Mouse (Mus musculus): ENCODE data around the gene Anxa6. TPM values are rescaled to one million over a fixed set of nuclear protein-coding genes. Genes with fewer than 3 reads are reported as not detected.

The Anxa6 gene
- polyA plus RNA-seq, 1 experiment, result 30.1 TPM

GRCm38 (mm10) chr11:55073191-55073590, 39.9 kb upstream of the Anxa6 start:
- Histone ChIP-seq H3K27ac (ENCODE audit: insufficient read depth, low read depth, low read length) (no peak overlapping the region), H3K36me3 (ENCODE audit: control insufficient read depth, insufficient read depth, low read length) (no peaks in the 10 kb centered on the region), H3K4me3 (ENCODE audit: low read depth, low read length) (no peak overlapping the region), H3K27me3 (ENCODE audit: control insufficient read depth, insufficient read depth, low read length) (no peaks in the 10 kb centered on the region), H3K4me1 (ENCODE audit: control insufficient read depth, insufficient read depth, insufficient read length, low read length) (peaks cover 10% of the 10 kb centered on the region)
- no peak for TF ChIP-seq POLR2A (IDR thresholded peaks at IDR 0.05; ENCODE audit: low read depth, low read length)
- no peak for TF ChIP-seq CTCF (IDR thresholded peaks at IDR 0.05; ENCODE audit: extremely low read depth, insufficient read length, insufficient replicate concordance, low read depth, low read length)
- 85% methylated on average over 10 of the region's 10 CpGs for WGBS

- TF ChIP-seq POLR2A (IDR thresholded peaks at IDR 0.05; ENCODE audit: low read depth, low read length) (no peak), CTCF (IDR thresholded peaks at IDR 0.05; ENCODE audit: extremely low read depth, insufficient read length, insufficient replicate concordance, low read depth, low read length) (no peak)
- WGBS, result 79% methylated on average over 8 of the region's 8 CpGs
- H3K36me3 ChIP-seq (ENCODE audit: control insufficient read depth, insufficient read depth, low read length), result no peaks in the 10 kb centered on the region
- no peak overlapping the region for H3K27ac ChIP-seq (ENCODE audit: insufficient read depth, low read depth, low read length)
- peaks cover 10% of the 10 kb centered on the region for H3K4me1 ChIP-seq (ENCODE audit: control insufficient read depth, insufficient read depth, insufficient read length, low read length)
- H3K27me3 ChIP-seq (ENCODE audit: control insufficient read depth, insufficient read depth, low read length), result no peaks in the 10 kb centered on the region
- no peak overlapping the region for H3K4me3 ChIP-seq (ENCODE audit: low read depth, low read length)
These were observed 39.2 kb upstream of the Anxa6 start for GRCm38 (mm10) chr11:55072467-55072866.

GRCm38 (mm10) chr11:55071344-55071743, 38.1 kb upstream of the Anxa6 start:
- Histone ChIP-seq H3K36me3 (ENCODE audit: control insufficient read depth, insufficient read depth, low read length) (no peaks in the 10 kb centered on the region), H3K4me3 (ENCODE audit: low read depth, low read length) (no peak overlapping the region), H3K4me1 (ENCODE audit: control insufficient read depth, insufficient read depth, insufficient read length, low read length) (peaks cover 6% of the 10 kb centered on the region; the same call in 1 of the 2 replicates), H3K27ac (ENCODE audit: insufficient read depth, low read depth, low read length) (no peak overlapping the region), H3K27me3 (ENCODE audit: control insufficient read depth, insufficient read depth, low read length) (no peaks in the 10 kb centered on the region)
- no peak for TF ChIP-seq POLR2A (IDR thresholded peaks at IDR 0.05; ENCODE audit: low read depth, low read length)
- no peak for TF ChIP-seq CTCF (IDR thresholded peaks at IDR 0.05; ENCODE audit: extremely low read depth, insufficient read length, insufficient replicate concordance, low read depth, low read length)
- 90% methylated on average over 5 of the region's 5 CpGs for WGBS

DNA sequence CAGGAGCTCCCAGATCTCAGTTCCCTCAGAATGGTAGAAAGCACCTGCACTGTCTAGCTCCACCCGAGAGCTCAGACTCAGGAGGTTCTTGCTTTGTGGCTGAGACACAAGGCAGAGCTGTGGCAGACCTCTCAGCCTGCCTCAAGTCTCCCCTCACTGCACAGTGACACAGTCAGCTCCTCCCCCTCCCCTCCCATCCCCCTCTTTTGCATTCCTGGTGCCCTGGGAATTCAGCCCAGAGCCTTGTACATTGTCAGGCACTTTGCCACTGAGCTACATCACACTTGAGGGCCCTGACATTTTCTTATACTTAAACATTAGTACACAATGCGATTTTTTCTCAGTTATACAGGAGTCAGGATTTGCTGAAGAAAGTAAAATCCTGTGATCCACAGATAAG, 35.8 kb upstream of the Anxa6 start:
- 69% methylated on average over 2 of the region's 2 CpGs for WGBS
- Histone ChIP-seq H3K36me3 (ENCODE audit: control insufficient read depth, insufficient read depth, low read length) (no peaks in the 10 kb centered on the region), H3K27me3 (ENCODE audit: control insufficient read depth, insufficient read depth, low read length) (no peaks in the 10 kb centered on the region), H3K27ac (ENCODE audit: insufficient read depth, low read depth, low read length) (no peak overlapping the region), H3K4me3 (ENCODE audit: low read depth, low read length) (no peak overlapping the region), H3K4me1 (ENCODE audit: control insufficient read depth, insufficient read depth, insufficient read length, low read length) (no peaks in the 10 kb centered on the region)
- TF ChIP-seq CTCF (IDR thresholded peaks at IDR 0.05; ENCODE audit: extremely low read depth, insufficient read length, insufficient replicate concordance, low read depth, low read length), result no peak
- TF ChIP-seq POLR2A (IDR thresholded peaks at IDR 0.05; ENCODE audit: low read depth, low read length), result no peak

DNA sequence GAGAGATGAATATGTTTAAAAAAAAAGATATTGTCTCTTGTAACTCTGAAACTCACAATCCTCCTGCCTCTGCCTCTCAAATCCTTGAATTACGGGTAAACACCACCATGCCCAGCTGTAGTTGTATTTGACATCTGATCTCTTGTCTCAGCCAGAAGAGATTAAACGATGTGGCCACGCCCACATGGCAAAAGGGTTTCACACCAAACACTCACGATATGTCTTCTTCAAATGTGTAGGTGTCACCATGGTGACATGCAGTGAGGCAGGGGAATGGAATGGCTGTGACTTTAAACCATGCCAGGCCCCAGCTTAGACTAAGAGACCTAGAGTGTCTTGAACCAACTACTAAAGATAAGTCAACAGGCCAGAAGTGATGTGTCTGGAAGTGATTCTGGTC, 33.7 kb upstream of the Anxa6 start:
- no peak for TF ChIP-seq POLR2A (IDR thresholded peaks at IDR 0.05; ENCODE audit: low read depth, low read length)
- TF ChIP-seq CTCF (IDR thresholded peaks at IDR 0.05; ENCODE audit: extremely low read depth, insufficient read length, insufficient replicate concordance, low read depth, low read length), result no peak
- H3K27ac ChIP-seq (ENCODE audit: insufficient read depth, low read depth, low read length), result no peak overlapping the region
- 41% methylated on average over 4 of the region's 4 CpGs for WGBS

GRCm38 (mm10) chr11:55062856-55063255, 29.6 kb upstream of the Anxa6 start:
- no peaks in the 10 kb centered on the region for H3K36me3 ChIP-seq (ENCODE audit: control insufficient read depth, insufficient read depth, low read length)
- H3K4me3 ChIP-seq (ENCODE audit: low read depth, low read length), result no peak overlapping the region
- no peaks in the 10 kb centered on the region for H3K4me1 ChIP-seq (ENCODE audit: control insufficient read depth, insufficient read depth, insufficient read length, low read length)
- TF ChIP-seq CTCF (IDR thresholded peaks at IDR 0.05; ENCODE audit: extremely low read depth, insufficient read length, insufficient replicate concordance, low read depth, low read length) (no peak), POLR2A (IDR thresholded peaks at IDR 0.05; ENCODE audit: low read depth, low read length) (no peak)
- H3K27me3 ChIP-seq (ENCODE audit: control insufficient read depth, insufficient read depth, low read length), result no peaks in the 10 kb centered on the region
- no peak overlapping the region for H3K27ac ChIP-seq (ENCODE audit: insufficient read depth, low read depth, low read length)
- 57% methylated on average over 5 of the region's 5 CpGs for WGBS

More for the DNA sequence above, 33.7 kb upstream of the Anxa6 start:
- no peaks in the 10 kb centered on the region for H3K36me3 ChIP-seq (ENCODE audit: control insufficient read depth, insufficient read depth, low read length)
- H3K27me3 ChIP-seq (ENCODE audit: control insufficient read depth, insufficient read depth, low read length), result no peaks in the 10 kb centered on the region
- no peaks in the 10 kb centered on the region for H3K4me1 ChIP-seq (ENCODE audit: control insufficient read depth, insufficient read depth, insufficient read length, low read length)
- H3K4me3 ChIP-seq (ENCODE audit: low read depth, low read length), result no peak overlapping the region

DNA sequence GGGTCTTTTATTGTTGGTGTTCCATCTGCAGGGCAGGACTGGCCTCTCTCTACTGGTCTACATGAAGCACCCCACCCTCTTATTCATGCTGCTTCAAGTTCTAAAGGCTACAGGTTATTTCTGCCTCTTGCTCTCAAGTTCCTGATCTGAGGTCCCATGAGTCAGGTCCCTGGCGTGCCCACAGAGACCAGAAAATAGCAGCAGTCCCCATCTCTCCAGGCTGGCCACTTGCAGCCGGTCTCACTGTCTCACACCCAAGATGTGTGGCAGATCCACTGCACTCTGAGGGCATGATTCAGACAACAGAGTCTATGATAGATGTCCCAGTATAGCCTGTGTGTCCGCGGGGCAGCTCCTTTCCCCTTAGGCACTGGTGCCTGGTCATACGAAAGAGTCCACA, 27.6 kb upstream of the Anxa6 start:
- H3K27me3 ChIP-seq (ENCODE audit: control insufficient read depth, insufficient read depth, low read length), result no peaks in the 10 kb centered on the region
- 94% methylated on average over 5 of the region's 5 CpGs for WGBS

More for the DNA sequence above, 27.6 kb upstream of the Anxa6 start:
- H3K36me3 ChIP-seq (ENCODE audit: control insufficient read depth, insufficient read depth, low read length), result no peaks in the 10 kb centered on the region; the same call in 1 of the 2 replicates
- no peak for TF ChIP-seq CTCF (IDR thresholded peaks at IDR 0.05; ENCODE audit: extremely low read depth, insufficient read length, insufficient replicate concordance, low read depth, low read length)
- no peak for TF ChIP-seq POLR2A (IDR thresholded peaks at IDR 0.05; ENCODE audit: low read depth, low read length)
- H3K4me3 ChIP-seq (ENCODE audit: low read depth, low read length), result no peak overlapping the region
- H3K4me1 ChIP-seq (ENCODE audit: control insufficient read depth, insufficient read depth, insufficient read length, low read length), result no peaks in the 10 kb centered on the region
- no peak overlapping the region for H3K27ac ChIP-seq (ENCODE audit: insufficient read depth, low read depth, low read length)

Measured in small intestine, adult 2 months (tissue).